Mouse (Mus musculus): ENCODE measurements around the gene Serpina3c. TPM values are rescaled to one million over a fixed set of nuclear protein-coding genes. Genes with fewer than 3 reads are reported as not detected.

The Serpina3c gene
- polyA plus RNA-seq (2015; fragmentation: Nextera tagmentation; extraction: Ambion mirVana): 0.88 and 10.0 TPM in 2 replicates

GRCm38 (mm10) chr12:104153656-104154055, at the start of gene Serpina3c:
Gene Serpina3c (minus strand): TSS chr12:104153870.

GRCm38 (mm10) chr12:104127696-104128095, 26.0 kb downstream of the Serpina3c start, which contains the start of gene Serpina3b:
Gene Serpina3b (plus strand): TSS chr12:104127996.

GRCm38 (mm10) chr12:104112333-104112732, 41.3 kb downstream of the Serpina3c start, which contains the start of gene Serpina3a:
Gene Serpina3a (plus strand): TSS chr12:104112724.

GRCm38 (mm10) chr12:104100768-104101167, 52.9 kb downstream of the Serpina3c start, which contains the start of gene Serpina5:
Gene Serpina5 (plus strand): TSS chr12:104101113.

Other genes with a start within 250 kb of the Serpina3c start
- gene Serpina1c, start 249.0 kb downstream of the Serpina3c start, polyA plus RNA-seq (2015; fragmentation: Nextera tagmentation; extraction: Ambion mirVana): 0.37 and 0.99 TPM in 2 replicates
- 1.6 and 2.1 TPM in 2 replicates for gene Serpina1e, start 194.9 kb downstream of the Serpina3c start, polyA plus RNA-seq (2015; fragmentation: Nextera tagmentation; extraction: Ambion mirVana)
- 0.09 TPM in 1 of 2 replicates, not detected in the other for gene Serpina11, start 163.9 kb downstream of the Serpina3c start, polyA plus RNA-seq (2015; fragmentation: Nextera tagmentation; extraction: Ambion mirVana)
- gene Serpina9, start 140.1 kb downstream of the Serpina3c start, polyA plus RNA-seq (2015; fragmentation: Nextera tagmentation; extraction: Ambion mirVana): 0.60 TPM in 1 of 2 replicates, not detected in the other
- gene Serpina12, start 109.4 kb downstream of the Serpina3c start, polyA plus RNA-seq (2015; fragmentation: Nextera tagmentation; extraction: Ambion mirVana): 3.1 TPM in 1 of 2 replicates, not detected in the other
- gene Serpina5, start 52.8 kb downstream of the Serpina3c start, polyA plus RNA-seq (2015; fragmentation: Nextera tagmentation; extraction: Ambion mirVana): not detected in 2 replicates
- gene Serpina3a, start 41.1 kb downstream of the Serpina3c start, polyA plus RNA-seq (2015; fragmentation: Nextera tagmentation; extraction: Ambion mirVana): not detected in 2 replicates
- 0.06 TPM in 1 of 2 replicates, not detected in the other for gene Serpina3b, start 25.9 kb downstream of the Serpina3c start, polyA plus RNA-seq (2015; fragmentation: Nextera tagmentation; extraction: Ambion mirVana)
- gene Serpina3f, start 60.7 kb upstream of the Serpina3c start, polyA plus RNA-seq (2015; fragmentation: Nextera tagmentation; extraction: Ambion mirVana): 0.10 and 0.26 TPM in 2 replicates
- 2.3 and 3.4 TPM in 2 replicates for gene Serpina3g, start 82.4 kb upstream of the Serpina3c start, polyA plus RNA-seq (2015; fragmentation: Nextera tagmentation; extraction: Ambion mirVana)
- gene Serpina3i, start 109.3 kb upstream of the Serpina3c start, polyA plus RNA-seq (2015; fragmentation: Nextera tagmentation; extraction: Ambion mirVana): 0.07 and 0.14 TPM in 2 replicates
- 0.10 TPM in 1 of 2 replicates, not detected in the other for gene Serpina3j, start 160.7 kb upstream of the Serpina3c start, polyA plus RNA-seq (2015; fragmentation: Nextera tagmentation; extraction: Ambion mirVana)
- 0.22 TPM in 2 replicates for gene Serpina3k, start 184.6 kb upstream of the Serpina3c start, polyA plus RNA-seq (2015; fragmentation: Nextera tagmentation; extraction: Ambion mirVana)
- 0.18 TPM in 1 of 2 replicates, not detected in the other for gene Serpina3m, start 184.6 kb upstream of the Serpina3c start, polyA plus RNA-seq (2015; fragmentation: Nextera tagmentation; extraction: Ambion mirVana)